Mouse (Mus musculus) midbrain, embryonic 14.5 days (tissue): ENCODE results near the gene Lin37. TPM values are rescaled to one million over a fixed set of nuclear protein-coding genes. Genes with fewer than 3 reads are reported as not detected.

ENCODE experiments used
- ATAC-seq: fragments of 200-750 bp; cut with Nextera tagmentation; 2 replicates; pipeline ENCODE4 v1.8.0; 2017; ENCODE audit warnings: moderate number of reproducible peaks, moderate library complexity; ENCODE audit not compliant: low FRiP score, low TSS enrichment
- DNase-seq: peaks from one replicate; pipeline ENCODE4 v3.0.0-alpha.2; 2015
- H3K27ac ChIP-seq: fragments of 300-500 bp; sonication (generic); replicated peaks from 2 replicates; pipeline ENCODE4 v1.5.1; 2014; ENCODE audit warnings: mild to moderate bottlenecking, low read depth, low read length, moderate library complexity
- H3K27me3 ChIP-seq: fragments of 300-500 bp; sonication (generic); 2 replicates; pipeline ENCODE4 v1.6.1; 2014; ENCODE audit warnings: low read length, control low read depth, mixed read lengths; ENCODE audit not compliant: control insufficient read depth, insufficient read depth
- H3K36me3 ChIP-seq: fragments of 300-500 bp; sonication (generic); 2 replicates; pipeline ENCODE4 v1.6.1; 2014; ENCODE audit warnings: low read length, control low read depth; ENCODE audit not compliant: control insufficient read depth, insufficient read depth
- H3K4me1 ChIP-seq: fragments of 300-500 bp; sonication (generic); 2 replicates; pipeline ENCODE4 v1.6.1; 2014; ENCODE audit warnings: mild to moderate bottlenecking, antibody characterized with exemption, low read length, control low read depth; ENCODE audit not compliant: control insufficient read depth, insufficient read depth
- H3K4me2 ChIP-seq: fragments of 300-500 bp; sonication (generic); 2 replicates; pipeline ENCODE4 v1.6.1; 2014; ENCODE audit warnings: mild to moderate bottlenecking, low read length, moderate library complexity
- H3K4me3 ChIP-seq: fragments of 300-500 bp; sonication (generic); replicated peaks from 2 replicates; pipeline ENCODE4 v1.5.1; 2014; ENCODE audit warnings: low read depth, low read length
- H3K9ac ChIP-seq: fragments of 300-500 bp; sonication (generic); replicated peaks from 2 replicates; pipeline ENCODE4 v1.6.1; 2014; ENCODE audit warnings: mild to moderate bottlenecking, low read length, moderate library complexity
- H3K9me3 ChIP-seq: fragments of 300-500 bp; sonication (generic); 2 replicates; pipeline ENCODE4 v1.6.1; 2016; ENCODE audit warnings: low read length, control low read depth, mixed read lengths; ENCODE audit not compliant: control insufficient read depth
- WGBS: fragments of 180-500 bp; shearing (Covaris S2); extraction: QIAGEN DNeasy Blood & Tissue Kit; methylation state at CpG from one replicate; pipeline ENCODE4 v1.1.7; 2014; 5-methylcytosine and 5-hydroxymethylcytosine counted together
- polyA plus RNA-seq: library from polyadenylated mRNA; unstranded; fragments of >200 nt; fragmentation: Nextera tagmentation; extraction: Ambion mirVana; gene quantifications from 2 replicates; pipeline ENCODE4 v1.2.1, GENCODE M21; 2014

Gene Lin37
- polyA plus RNA-seq, 1 experiment from 2014 or later, result 49.9 TPM

GRCm38 (mm10) chr7:30596811-30597210, 37.2 kb upstream of the Lin37 start:
- H3K36me3 ChIP-seq, result no peaks in the 10 kb centered on the region
- no peak overlapping the region for H3K9ac ChIP-seq
- DNase-seq, result no peak
- H3K27ac ChIP-seq, result no peak overlapping the region
- no peak overlapping the region for H3K4me3 ChIP-seq
- no peak for ATAC-seq
- no peaks in the 10 kb centered on the region for H3K9me3 ChIP-seq
- H3K4me2 ChIP-seq, result no peak overlapping the region
- H3K4me1 ChIP-seq, result 0 out of 2 replicates have a peak, but pooled peaks cover 3% of the 10 kb centered on the region
- 80% methylated on average over 5 of the region's 5 CpGs for WGBS
- no peaks in the 10 kb centered on the region for H3K27me3 ChIP-seq

- Histone ChIP-seq H3K4me1 (0 out of 2 replicates have a peak, but pooled peaks cover 3% of the 10 kb centered on the region), H3K27ac (no peak overlapping the region), H3K9ac (no peak overlapping the region), H3K9me3 (no peaks in the 10 kb centered on the region), H3K27me3 (no peaks in the 10 kb centered on the region), H3K36me3 (no peaks in the 10 kb centered on the region), H3K4me3 (no peak overlapping the region), H3K4me2 (no peak overlapping the region)
- 83% methylated on average over 5 of the region's 5 CpGs for WGBS
- ATAC-seq (no peak), DNase-seq (no peak)
Observed at GRCm38 (mm10) chr7:30596093-30596492, 36.5 kb upstream of the Lin37 start.

GRCm38 (mm10) chr7:30594510-30595024, 34.9 kb upstream of the Lin37 start:
- 58% methylated on average over 4 of the region's 4 CpGs for WGBS
- no peak overlapping the region for H3K27ac ChIP-seq
- H3K4me3 ChIP-seq, result no peak overlapping the region
- no peaks in the 10 kb centered on the region for H3K36me3 ChIP-seq
- no peaks in the 10 kb centered on the region for H3K9me3 ChIP-seq
- DNase-seq (no peak), ATAC-seq (no peak)
- H3K9ac ChIP-seq, result no peak overlapping the region
- 0 out of 2 replicates have a peak, but pooled peaks cover 2% of the 10 kb centered on the region for H3K4me1 ChIP-seq
- H3K4me2 ChIP-seq, result no peak overlapping the region
- no peaks in the 10 kb centered on the region for H3K27me3 ChIP-seq

GRCm38 (mm10) chr7:30593579-30594509, 34.2 kb upstream of the Lin37 start:
- no peaks in the 10 kb centered on the region for H3K4me1 ChIP-seq
- H3K27me3 ChIP-seq, result no peaks in the 10 kb centered on the region
- H3K9me3 ChIP-seq, result no peaks in the 10 kb centered on the region
- H3K36me3 ChIP-seq, result no peaks in the 10 kb centered on the region
- no peak overlapping the region for H3K27ac ChIP-seq
- WGBS, result 72% methylated on average over 10 of the region's 10 CpGs
- no peak for ATAC-seq
- H3K4me3 ChIP-seq, result no peak overlapping the region
- DNase-seq, result no peak
- H3K9ac ChIP-seq, result no peak overlapping the region
- no peak overlapping the region for H3K4me2 ChIP-seq

- no peak for DNase-seq
- H3K36me3 ChIP-seq, result no peaks in the 10 kb centered on the region
- ATAC-seq, result no peak
- no peak overlapping the region for H3K4me2 ChIP-seq
- 57% methylated on average over 5 of the region's 5 CpGs for WGBS
- H3K9ac ChIP-seq, result no peak overlapping the region
- no peak overlapping the region for H3K4me3 ChIP-seq
- no peaks in the 10 kb centered on the region for H3K9me3 ChIP-seq
- no peaks in the 10 kb centered on the region for H3K27me3 ChIP-seq
- H3K4me1 ChIP-seq, result no peaks in the 10 kb centered on the region
- H3K27ac ChIP-seq, result no peak overlapping the region
Observed at GRCm38 (mm10) chr7:30592772-30593423, 33.3 kb upstream of the Lin37 start.

GRCm38 (mm10) chr7:30591605-30591951, 31.9 kb upstream of the Lin37 start:
- WGBS, result 27% methylated on average over 4 of the region's 4 CpGs
- Histone ChIP-seq H3K9me3 (no peaks in the 10 kb centered on the region), H3K36me3 (peaks cover 2% of the 10 kb centered on the region; the same call in 1 of the 2 replicates), H3K27me3 (no peaks in the 10 kb centered on the region), H3K4me1 (peaks cover 10% of the 10 kb centered on the region), H3K9ac (no peak overlapping the region), H3K4me3 (no peak overlapping the region), H3K27ac (no peak overlapping the region), H3K4me2 (no peak overlapping the region)
- ATAC-seq (no peak), DNase-seq (no peak)

- no peak overlapping the region for H3K9ac ChIP-seq
- no peak overlapping the region for H3K4me3 ChIP-seq
- peaks cover 7% of the 10 kb centered on the region; the same call in 1 of the 2 replicates for H3K36me3 ChIP-seq
- no peak overlapping the region for H3K27ac ChIP-seq
- WGBS, result 88% methylated on average over 9 of the region's 9 CpGs
- no peak for DNase-seq
- H3K4me2 ChIP-seq, result no peak overlapping the region
- H3K9me3 ChIP-seq, result no peaks in the 10 kb centered on the region
- no peak for ATAC-seq
- no peaks in the 10 kb centered on the region for H3K27me3 ChIP-seq
- peaks cover 10% of the 10 kb centered on the region for H3K4me1 ChIP-seq
Observed at GRCm38 (mm10) chr7:30590927-30591604, 31.4 kb upstream of the Lin37 start.

- H3K4me1 ChIP-seq, result peaks cover 10% of the 10 kb centered on the region
- WGBS, result 30% methylated on average over 40 of the region's 40 CpGs
- no peaks in the 10 kb centered on the region for H3K9me3 ChIP-seq
- peak; percentile 65 for ATAC-seq
- peak overlapping the region; percentile 94 for H3K27ac ChIP-seq
- H3K36me3 ChIP-seq, result peaks cover 21% of the 10 kb centered on the region
- peak overlapping the region; percentile 72 for H3K4me2 ChIP-seq
- H3K9ac ChIP-seq, result peak overlapping the region; percentile 97
- no peaks in the 10 kb centered on the region for H3K27me3 ChIP-seq
- H3K4me3 ChIP-seq, result peak overlapping the region; percentile 95
- DNase-seq, result peak; percentile 94
Observed at GRCm38 (mm10) chr7:30589435-30590301, 30.0 kb upstream of the Lin37 start.
